Mouse (Mus musculus) liver, postnatal 0 days (tissue): ENCODE measurements at regions not wholly inside any gene's neighbourhood (a gene's known extent, or its start where the extent isn't known, plus 50 kb on each side); places are given as distances from the start of the nearest gene placed in this dataset.

Experiments used
- ATAC-seq: fragments of 200-750 bp; cut with Nextera tagmentation; 2 replicates; pipeline ENCODE4 v1.8.0; 2017; ENCODE audit warnings: mild to moderate bottlenecking, moderate library complexity
- DNase-seq: peaks from one replicate; pipeline ENCODE4 v3.0.0-alpha.2; 2016
- H3K27ac ChIP-seq: fragments of 300-500 bp; sonication (generic); 2 replicates; pipeline ENCODE4 v1.5.1; 2014; ENCODE audit warnings: antibody characterized with exemption, moderate library complexity, mild to moderate bottlenecking, low read depth
- H3K27me3 ChIP-seq: fragments of 300-500 bp; sonication (generic); 2 replicates; pipeline ENCODE4 v1.6.1; 2014; ENCODE audit warnings: low read length, control low read depth, mixed read lengths; ENCODE audit not compliant: insufficient read depth
- H3K36me3 ChIP-seq: fragments of 300-500 bp; sonication (generic); replicated peaks from 2 replicates; pipeline ENCODE4 v1.6.1; 2014; ENCODE audit warnings: mild to moderate bottlenecking, control low read depth, low read length, moderate library complexity, mixed read lengths; ENCODE audit not compliant: insufficient read depth
- H3K4me1 ChIP-seq: fragments of 300-500 bp; sonication (generic); 2 replicates; pipeline ENCODE4 v1.6.1; 2014; ENCODE audit warnings: antibody characterized with exemption, mild to moderate bottlenecking, control low read depth; ENCODE audit not compliant: insufficient read depth
- H3K4me2 ChIP-seq: fragments of 300-500 bp; sonication (generic); 2 replicates; pipeline ENCODE4 v1.6.1; 2014; ENCODE audit warnings: low read depth, mild to moderate bottlenecking, low read length, moderate library complexity, mixed read lengths
- H3K4me3 ChIP-seq: fragments of 300-500 bp; sonication (generic); 2 replicates; pipeline ENCODE4 v1.5.1; 2014; ENCODE audit warnings: low read depth, low read length
- H3K9ac ChIP-seq: fragments of 300-500 bp; sonication (generic); replicated peaks from 2 replicates; pipeline ENCODE4 v1.6.1; 2014; ENCODE audit warnings: mild to moderate bottlenecking, moderate library complexity
- H3K9me3 ChIP-seq: fragments of 300-500 bp; sonication (generic); 2 replicates; pipeline ENCODE4 v1.6.1; 2016; ENCODE audit warnings: mild to moderate bottlenecking, control low read depth, low read length, mixed read lengths
- CTCF ChIP-seq: sonication (generic); IDR thresholded peaks from 2 replicates; pipeline ENCODE4 v1.5.1; 2016; ENCODE audit warnings: antibody characterized with exemption, low read depth
- EP300 ChIP-seq: IDR thresholded peaks from 2 replicates; pipeline ENCODE4 v1.6.1; 2016; ENCODE audit warnings: antibody characterized with exemption, low read depth, mild to moderate bottlenecking
- WGBS: fragments of 180-500 bp; shearing (Covaris S2); extraction: QIAGEN DNeasy Blood & Tissue Kit; methylation state at CpG from one replicate; pipeline ENCODE4 v1.1.7; 2014; ENCODE audit not compliant: insufficient replicate concordance; 5-methylcytosine and 5-hydroxymethylcytosine counted together

DNA sequence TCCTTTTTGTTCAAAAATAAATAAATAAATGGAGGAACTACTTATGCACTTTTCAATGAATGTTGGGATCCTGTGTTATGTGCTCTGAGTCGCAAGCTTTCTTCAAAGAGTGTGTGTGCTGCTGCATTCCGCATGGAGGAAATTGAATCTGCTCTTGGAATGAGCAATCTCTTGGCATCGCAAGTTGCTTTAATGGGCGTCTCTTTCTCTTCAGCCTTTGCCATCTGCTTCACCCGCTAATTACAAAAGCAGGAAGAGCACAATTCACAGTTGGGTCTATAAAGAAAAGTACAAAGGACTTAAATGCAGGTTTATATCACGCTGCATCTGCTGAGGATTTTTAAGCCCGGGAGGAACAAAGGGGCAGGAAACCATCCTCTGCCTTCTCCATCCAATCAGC is 272.5 kb upstream of the Lrig3 start:
- DNase-seq (no peak), ATAC-seq (no peak)
- no peaks in the 10 kb centered on the region for H3K27me3 ChIP-seq
- TF ChIP-seq CTCF (no peak), EP300 (no peak)
- WGBS, result 65% methylated on average over 7 of the region's 7 CpGs
- H3K4me1 ChIP-seq, result no peaks in the 10 kb centered on the region
- no peak overlapping the region for H3K27ac ChIP-seq
- H3K36me3 ChIP-seq, result no peaks in the 10 kb centered on the region
- no peak overlapping the region for H3K4me2 ChIP-seq
- H3K9me3 ChIP-seq, result no peaks in the 10 kb centered on the region
- no peak overlapping the region for H3K9ac ChIP-seq
- H3K4me3 ChIP-seq, result no peak overlapping the region

DNA sequence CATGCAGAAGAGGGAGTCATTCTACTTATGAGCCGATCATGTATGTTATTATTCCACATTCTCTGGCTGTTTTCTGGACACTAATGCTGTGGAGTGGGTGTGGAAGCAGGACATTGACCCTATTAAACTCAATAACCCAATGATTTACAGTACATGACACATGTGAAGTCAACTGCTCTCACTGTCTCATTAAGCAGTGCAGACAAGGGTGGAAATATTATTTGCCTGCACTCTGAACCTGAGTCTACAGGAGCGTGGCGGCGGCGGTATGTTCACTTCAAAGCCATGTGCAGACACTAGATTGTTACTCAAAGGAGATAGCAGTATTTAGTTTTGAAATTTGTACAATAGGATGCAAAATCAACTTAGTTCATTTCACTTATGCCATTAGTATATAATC is 269.8 kb upstream of the Lrig3 start:
- Histone ChIP-seq H3K9ac (no peak overlapping the region), H3K4me2 (no peak overlapping the region), H3K4me1 (no peaks in the 10 kb centered on the region), H3K4me3 (no peak overlapping the region), H3K36me3 (no peaks in the 10 kb centered on the region), H3K27me3 (no peaks in the 10 kb centered on the region), H3K9me3 (no peaks in the 10 kb centered on the region), H3K27ac (no peak overlapping the region)
- DNase-seq (no peak), ATAC-seq (no peak)
- TF ChIP-seq EP300, result no peak
- TF ChIP-seq CTCF, result no peak
- WGBS, result 83% methylated on average over 5 of the region's 5 CpGs

GRCm38 (mm10) chr10:125725077-125725680 is 240.8 kb upstream of the Lrig3 start:
- TF ChIP-seq CTCF, result peak; percentile 75
- TF ChIP-seq EP300, result no peak
- peak; percentile 68 for ATAC-seq
- WGBS, result 27% methylated on average over 18 of the region's 18 CpGs
- H3K36me3 ChIP-seq, result no peaks in the 10 kb centered on the region
- H3K27me3 ChIP-seq, result no peaks in the 10 kb centered on the region
- H3K27ac ChIP-seq, result no peak overlapping the region
- no peak overlapping the region for H3K4me3 ChIP-seq
- H3K9me3 ChIP-seq, result no peaks in the 10 kb centered on the region
- no peak overlapping the region for H3K9ac ChIP-seq
- peak; percentile 55 for DNase-seq
- no peak overlapping the region for H3K4me2 ChIP-seq
- H3K4me1 ChIP-seq, result no peaks in the 10 kb centered on the region

DNA sequence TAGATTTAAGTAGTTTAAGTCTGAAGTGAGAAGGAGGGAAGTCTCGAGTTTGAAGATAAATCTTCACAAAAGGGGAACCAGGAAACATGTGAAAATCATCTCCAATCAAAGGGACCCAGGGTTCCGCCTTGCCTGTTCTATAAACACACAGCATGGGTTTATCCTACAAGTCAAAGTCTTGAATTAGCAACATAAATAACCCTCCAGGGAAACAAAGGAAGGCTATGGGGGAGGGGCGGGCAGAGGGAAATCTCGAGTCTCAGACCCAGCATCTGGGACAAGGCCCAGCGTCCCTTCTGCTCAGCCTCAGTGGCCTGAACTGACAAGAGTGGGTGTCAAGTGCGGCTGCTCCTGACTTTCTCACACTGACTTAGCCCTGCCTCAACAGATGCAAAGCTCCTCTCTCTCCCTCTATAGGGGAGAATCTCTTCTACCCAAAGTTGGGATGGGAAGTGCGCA is 240.3 kb upstream of the Lrig3 start:
- Histone ChIP-seq H3K4me3 (no peak overlapping the region), H3K9me3 (no peaks in the 10 kb centered on the region), H3K4me1 (no peaks in the 10 kb centered on the region), H3K36me3 (no peaks in the 10 kb centered on the region), H3K27me3 (no peaks in the 10 kb centered on the region), H3K9ac (no peak overlapping the region), H3K4me2 (no peak overlapping the region), H3K27ac (no peak overlapping the region)
- TF ChIP-seq EP300, result no peak
- no peak for TF ChIP-seq CTCF
- WGBS, result 41% methylated on average over 7 of the region's 7 CpGs
- DNase-seq (no peak), ATAC-seq (no peak)

GRCm38 (mm10) chr10:125726546-125726945 is 239.4 kb upstream of the Lrig3 start:
- Histone ChIP-seq H3K27ac (no peak overlapping the region), H3K4me2 (no peak overlapping the region), H3K4me1 (no peaks in the 10 kb centered on the region), H3K4me3 (no peak overlapping the region), H3K27me3 (no peaks in the 10 kb centered on the region), H3K36me3 (no peaks in the 10 kb centered on the region), H3K9me3 (no peaks in the 10 kb centered on the region), H3K9ac (no peak overlapping the region)
- DNase-seq (no peak), ATAC-seq (no peak)
- 68% methylated on average over 8 of the region's 8 CpGs for WGBS
- TF ChIP-seq EP300, result no peak
- TF ChIP-seq CTCF, result no peak

GRCm38 (mm10) chr10:125735744-125736494 is 230.0 kb upstream of the Lrig3 start:
- Histone ChIP-seq H3K27ac (no peak overlapping the region), H3K4me3 (no peak overlapping the region), H3K9me3 (no peaks in the 10 kb centered on the region), H3K4me1 (no peaks in the 10 kb centered on the region), H3K36me3 (no peaks in the 10 kb centered on the region), H3K9ac (no peak overlapping the region), H3K4me2 (no peak overlapping the region), H3K27me3 (no peaks in the 10 kb centered on the region)
- no peak for DNase-seq
- TF ChIP-seq EP300 (no peak), CTCF (no peak)
- ATAC-seq, result peak; percentile 62; the same call in 1 of the 2 replicates
- 77% methylated on average over 4 of the region's 4 CpGs for WGBS
